Mouse (Mus musculus) T-helper 2 cell (primary cell): ENCODE results near the gene Tbc1d2b.

Experiments
- in situ Hi-C: fragments of 300-600 bp; cut with MboI, MseI; formaldehyde crosslinking; loops from one replicate; pipeline ENCODE4 v1.15.1; 2025; ENCODE audit warnings: high pct_unique_total_duplicates

The Tbc1d2b gene

DNA sequence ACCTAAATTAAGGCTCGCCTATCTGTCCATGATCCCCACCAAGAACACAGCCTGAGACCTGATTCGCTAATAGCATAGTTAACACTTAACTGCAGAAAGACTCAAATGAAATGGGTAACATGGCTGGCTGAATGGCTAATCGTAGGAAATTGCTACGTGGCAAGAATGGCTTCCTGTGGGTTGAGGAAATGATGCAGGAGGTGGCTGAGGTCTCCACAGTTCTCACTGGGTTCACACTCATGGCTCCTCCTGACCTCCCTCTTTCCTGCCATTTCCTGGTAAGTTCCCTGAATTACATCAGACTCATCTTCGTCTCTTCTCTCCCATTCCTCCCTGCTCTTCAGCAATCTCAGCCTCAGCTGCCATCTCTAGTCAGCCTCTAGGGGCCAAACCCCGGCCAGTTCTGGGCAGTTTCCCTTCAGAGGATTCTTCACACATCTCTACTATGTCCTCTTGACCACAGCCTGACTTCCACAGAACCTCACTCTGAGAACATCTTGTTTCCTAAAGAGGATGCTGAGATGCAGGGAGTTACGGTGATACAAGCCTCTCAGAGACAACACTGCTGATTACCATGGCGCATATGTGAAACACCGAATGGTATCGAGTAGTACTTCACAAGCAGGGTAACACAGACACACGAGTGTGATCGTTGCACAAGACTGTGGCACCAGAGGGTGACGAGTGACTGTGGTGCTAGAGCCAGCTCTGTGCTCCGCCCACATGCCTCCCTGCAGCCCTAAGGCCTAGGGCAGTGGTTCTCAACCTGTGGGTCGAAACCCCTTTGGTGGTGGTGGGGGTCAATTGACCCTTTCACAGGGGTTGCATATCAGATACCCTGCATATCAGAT is 26.1 kb downstream of the Tbc1d2b start:
- in situ Hi-C loops: loop anchor here (10.0 kb wide), 1 partner anchor 120 kb away; no protein-coding TSS in a partner anchor

GRCm38 (mm10) chr9:90242855-90243254 is 27.7 kb downstream of the Tbc1d2b start:
- in situ Hi-C loops: loop anchor here (10.0 kb wide), 1 partner anchor 118 kb away; no protein-coding TSS in a partner anchor

DNA sequence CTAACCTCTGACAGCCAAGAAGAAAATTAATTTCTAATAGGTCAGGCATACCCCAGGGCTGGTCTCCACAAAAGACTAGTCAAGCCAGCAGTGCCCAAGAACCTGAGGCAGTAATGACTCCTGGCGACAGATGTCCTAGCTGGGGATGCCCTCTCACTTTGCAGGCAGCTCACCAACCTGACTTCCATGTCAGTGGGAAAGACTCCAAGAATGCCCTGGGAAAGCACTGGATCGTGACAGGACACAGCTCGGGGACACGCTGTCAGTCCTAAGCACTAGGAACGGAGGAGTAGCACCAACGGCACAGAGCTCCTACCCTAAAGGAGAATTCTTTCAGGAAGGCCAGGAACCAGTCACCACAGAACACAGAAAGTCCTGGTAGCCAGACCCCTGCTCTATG is 28.3 kb downstream of the Tbc1d2b start:
- in situ Hi-C loops: loop anchor here (10.0 kb wide), 1 partner anchor 117 kb away; no protein-coding TSS in a partner anchor

DNA sequence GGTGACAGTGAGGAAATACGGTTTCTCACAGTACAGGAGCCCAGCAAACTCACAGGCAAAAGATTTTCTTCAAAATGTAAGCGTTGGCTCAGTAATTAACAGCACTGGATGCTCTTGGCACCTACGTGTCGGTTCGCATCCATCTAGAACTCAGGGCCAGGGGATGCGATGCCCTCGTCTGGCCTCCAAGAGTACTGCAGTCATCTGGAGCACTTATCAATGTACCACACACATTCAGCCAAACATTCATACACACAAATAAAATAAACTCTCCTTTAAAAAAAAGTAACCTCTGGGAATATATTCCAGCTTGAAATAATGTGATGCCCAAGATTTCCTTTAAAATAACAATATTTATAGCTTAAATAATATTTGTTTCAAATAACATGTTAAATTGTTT is 29.0 kb downstream of the Tbc1d2b start:
- in situ Hi-C loops: loop anchor here (10.0 kb wide), 1 partner anchor 117 kb away; no protein-coding TSS in a partner anchor

DNA sequence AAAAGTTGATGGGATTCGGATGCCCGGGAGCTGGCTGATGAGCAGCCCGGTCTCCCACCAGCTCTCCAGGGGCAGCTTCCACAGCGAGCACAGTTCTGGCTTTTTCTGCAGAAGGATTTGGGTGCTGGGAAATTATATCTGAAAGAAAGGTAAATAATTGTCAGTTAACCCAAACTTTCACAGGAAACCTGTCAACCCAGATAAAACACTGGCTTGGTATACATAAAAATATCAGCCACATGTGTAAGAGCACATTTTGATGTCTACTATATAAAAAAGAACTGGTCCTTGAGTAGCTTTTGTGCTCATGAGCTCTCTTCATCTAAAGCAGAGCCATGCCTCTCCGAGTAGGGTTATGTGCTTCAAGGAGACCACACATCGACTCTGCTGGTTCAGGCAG is 29.6 kb downstream of the Tbc1d2b start:
- in situ Hi-C loops: loop anchor here (10.0 kb wide), 1 partner anchor 116 kb away; no protein-coding TSS in a partner anchor

DNA sequence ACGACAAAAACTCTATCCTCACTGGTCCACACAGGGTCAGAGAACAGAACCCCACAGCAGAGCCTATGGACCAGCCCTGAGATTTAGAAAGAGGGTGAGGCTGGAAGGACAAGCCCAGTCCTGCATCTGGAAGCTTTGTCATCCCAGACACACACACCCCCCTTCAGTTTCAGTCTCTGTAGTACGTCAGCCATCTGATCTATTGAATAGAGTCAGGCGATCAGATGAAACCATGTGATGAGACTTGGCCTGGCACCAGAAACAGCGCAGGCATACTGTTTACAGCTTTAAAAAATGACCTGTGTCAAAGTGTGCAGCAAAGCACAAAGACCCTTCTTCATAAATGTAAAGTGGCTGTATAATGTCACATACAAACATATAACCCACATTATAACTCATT is 30.0 kb downstream of the Tbc1d2b start:
- in situ Hi-C loops: loop anchor here (10.0 kb wide), 1 partner anchor 116 kb away; no protein-coding TSS in a partner anchor

DNA sequence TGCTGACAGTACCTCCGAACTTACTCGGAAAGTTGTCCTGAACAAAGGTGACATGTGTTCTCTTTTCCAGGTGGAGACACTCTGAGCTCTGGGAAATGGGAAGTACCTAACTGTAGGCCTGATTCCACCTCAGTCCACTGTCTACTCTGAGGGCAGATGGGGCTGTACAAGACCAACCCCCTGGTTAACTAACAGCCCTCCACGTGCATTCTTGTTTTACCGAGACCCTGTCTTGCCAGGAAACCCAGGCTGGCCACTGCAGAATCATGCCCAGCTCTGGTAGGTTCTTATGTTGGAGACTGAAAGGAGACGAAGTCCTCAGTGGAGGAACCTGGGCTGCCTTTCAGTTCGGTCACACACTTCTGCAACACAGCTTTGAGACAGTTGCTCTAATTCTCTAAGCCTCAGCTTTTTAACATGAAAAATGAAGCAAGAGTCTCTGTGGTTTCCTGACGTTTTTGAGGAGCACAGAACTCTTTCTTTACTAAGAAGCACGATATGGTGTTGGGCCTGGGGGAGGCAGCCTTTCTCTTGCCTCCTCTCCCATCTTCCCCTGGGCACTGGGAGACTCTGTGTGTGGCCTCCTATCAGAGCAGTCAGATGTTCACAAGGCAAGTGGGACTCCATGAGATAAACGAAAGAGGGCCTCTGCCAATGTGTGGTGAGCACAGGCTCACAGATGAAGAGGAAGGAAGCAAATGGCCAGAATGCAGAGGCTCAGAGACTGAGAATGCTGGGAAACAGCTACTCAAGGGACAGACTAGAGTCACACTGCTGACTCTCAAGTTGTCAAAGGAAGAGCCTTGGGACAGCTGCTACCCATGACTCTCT is 33.2 kb downstream of the Tbc1d2b start:
- in situ Hi-C loops: no loop called here

GRCm38 (mm10) chr9:90236817-90237216 is 33.8 kb downstream of the Tbc1d2b start:
- in situ Hi-C loops: no loop called here

GRCm38 (mm10) chr9:90235258-90235882 is 35.2 kb downstream of the Tbc1d2b start:
- in situ Hi-C loops: no loop called here

DNA sequence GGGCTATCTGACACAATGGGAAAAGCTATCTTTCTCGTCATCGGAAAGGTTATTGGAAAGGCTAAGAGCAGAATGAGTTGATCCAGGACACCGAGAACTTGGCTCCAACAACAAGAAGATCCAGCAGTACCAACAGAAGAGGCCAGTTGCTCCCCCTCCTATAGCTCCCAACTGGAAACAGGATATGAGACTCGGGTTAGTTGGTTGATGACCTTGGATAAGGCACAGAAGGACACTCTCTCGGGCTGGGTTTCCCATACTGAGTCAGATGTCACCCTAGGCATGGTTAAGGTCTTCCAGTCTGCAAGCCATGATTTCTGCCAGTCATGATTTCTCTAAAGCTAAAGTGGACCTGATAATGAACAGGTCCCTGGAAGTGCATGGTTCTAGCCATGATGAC is 35.8 kb downstream of the Tbc1d2b start:
- in situ Hi-C loops: no loop called here

DNA sequence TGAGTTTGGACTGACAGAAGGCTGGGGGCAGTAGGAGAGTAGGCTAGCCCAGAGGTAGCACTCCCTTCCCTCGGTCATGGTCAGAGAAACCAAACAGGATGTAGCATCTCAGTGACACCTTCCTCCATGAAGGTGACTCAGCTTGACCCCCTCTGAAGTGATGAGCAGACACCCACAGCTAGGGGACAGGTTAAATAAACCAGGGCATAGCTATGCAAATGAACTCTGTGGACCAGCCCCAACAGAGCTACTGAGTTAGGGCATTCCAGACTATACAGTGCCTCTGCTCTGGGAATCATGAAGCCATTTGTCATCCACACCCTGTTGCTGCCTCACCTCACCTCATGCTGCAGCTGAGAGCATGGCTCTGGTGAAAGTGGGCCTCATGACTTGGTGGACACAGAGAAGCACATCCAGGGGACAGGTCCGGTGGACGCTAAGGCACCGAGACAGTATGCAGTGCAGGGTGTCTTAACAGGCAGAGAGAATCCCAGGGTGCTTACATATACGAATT is 36.6 kb downstream of the Tbc1d2b start:
- in situ Hi-C loops: no loop called here

GRCm38 (mm10) chr9:90232781-90233690 is 37.6 kb downstream of the Tbc1d2b start:
- in situ Hi-C loops: no loop called here

DNA sequence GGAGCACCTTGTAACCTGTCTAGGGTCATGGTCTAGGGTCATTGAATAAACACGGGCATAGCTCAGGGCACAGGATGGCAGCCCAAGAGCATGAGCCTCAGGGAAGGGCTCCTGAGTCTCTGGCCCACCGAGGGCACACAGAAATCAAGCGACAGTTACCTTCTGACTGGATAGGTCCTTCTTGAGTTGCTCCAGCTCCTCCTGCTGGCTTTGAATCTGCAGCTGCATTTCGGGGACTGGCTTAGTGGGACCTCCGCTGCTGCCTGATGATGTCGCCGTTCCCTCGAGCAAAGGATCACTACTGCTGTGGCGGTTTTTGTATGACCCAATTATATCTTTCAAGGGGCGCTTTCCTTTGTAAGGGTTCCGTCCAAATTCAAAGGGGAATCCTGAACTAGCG is 43.4 kb downstream of the Tbc1d2b start:
- in situ Hi-C loops: no loop called here

GRCm38 (mm10) chr9:90226742-90227096 is 43.9 kb downstream of the Tbc1d2b start:
- in situ Hi-C loops: no loop called here

GRCm38 (mm10) chr9:90226081-90226741 is 44.4 kb downstream of the Tbc1d2b start:
- in situ Hi-C loops: no loop called here

DNA sequence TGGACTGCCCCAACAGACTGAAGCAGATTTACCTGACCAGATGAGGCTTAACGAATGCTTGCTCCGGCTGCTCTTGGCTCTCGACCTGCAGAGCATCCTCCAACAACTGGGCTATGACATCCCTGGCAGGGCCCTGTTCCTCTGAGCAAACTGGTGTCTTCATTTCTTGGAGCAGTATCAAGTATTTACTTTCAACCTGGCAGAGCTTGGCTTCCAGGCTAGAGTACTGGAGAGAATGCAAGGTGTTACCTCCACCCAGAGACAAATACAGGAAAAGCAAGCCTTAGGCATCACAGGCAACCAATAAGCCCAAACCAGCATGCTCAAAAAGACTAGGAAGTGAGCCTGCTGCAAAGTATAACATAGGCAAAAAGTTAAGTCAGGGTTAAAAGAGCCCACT is 48.3 kb downstream of the Tbc1d2b start:
- in situ Hi-C loops: no loop called here

DNA sequence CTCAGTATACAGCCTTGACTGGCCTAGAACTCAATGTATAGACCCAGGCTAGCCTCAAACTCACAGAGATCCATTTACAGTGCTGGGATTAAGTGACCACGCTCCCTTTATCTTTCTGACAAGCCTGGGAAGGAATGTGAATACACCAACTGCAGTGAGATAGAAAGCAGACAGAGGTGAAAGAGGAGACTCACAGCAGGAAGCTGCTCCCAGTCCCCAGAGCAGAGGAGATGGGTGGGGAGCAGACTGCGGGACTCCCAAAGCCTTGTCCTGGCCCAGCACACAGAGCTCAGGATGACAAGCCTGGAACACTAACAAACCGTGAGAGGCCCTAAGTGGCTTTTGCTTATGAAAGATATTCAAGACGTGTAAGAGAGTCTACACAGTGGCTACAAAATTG is 53.1 kb downstream of the Tbc1d2b start:
- in situ Hi-C loops: no loop called here

DNA sequence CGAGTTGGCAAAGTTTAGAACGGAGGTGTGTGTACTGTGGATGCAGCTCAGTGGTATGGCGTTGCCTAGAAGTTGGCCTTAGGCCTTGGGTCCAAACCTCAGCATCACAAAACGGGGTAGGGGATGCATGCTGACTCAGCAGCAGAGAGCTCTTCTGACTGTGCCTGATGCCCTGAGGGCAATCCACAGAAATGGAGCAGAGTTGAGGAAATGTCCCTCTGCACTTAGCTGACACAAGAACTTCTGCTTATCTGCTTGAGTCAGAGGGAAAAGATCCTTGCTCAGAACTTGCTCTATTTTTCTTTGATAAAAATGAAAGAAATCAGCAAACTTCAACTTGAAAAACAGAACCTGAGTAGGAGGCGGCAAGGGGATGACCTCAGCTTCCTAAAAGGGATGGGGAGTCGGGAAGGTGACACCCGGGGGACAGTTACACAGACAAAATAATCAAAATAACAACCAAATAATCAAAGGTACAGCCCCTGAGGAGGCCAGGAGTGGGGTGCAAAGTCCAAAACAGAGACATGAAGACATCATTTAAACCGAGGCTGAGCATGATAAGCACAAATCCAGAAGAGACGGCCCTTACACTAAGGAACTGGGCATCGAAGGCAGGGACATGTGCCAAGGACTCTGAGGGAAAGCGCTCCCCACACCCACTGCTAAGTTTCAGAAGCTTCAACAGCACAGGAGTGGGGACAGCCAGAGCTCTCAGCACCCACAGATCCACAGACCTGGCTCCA is 54.2 kb downstream of the Tbc1d2b start:
- in situ Hi-C loops: no loop called here

DNA sequence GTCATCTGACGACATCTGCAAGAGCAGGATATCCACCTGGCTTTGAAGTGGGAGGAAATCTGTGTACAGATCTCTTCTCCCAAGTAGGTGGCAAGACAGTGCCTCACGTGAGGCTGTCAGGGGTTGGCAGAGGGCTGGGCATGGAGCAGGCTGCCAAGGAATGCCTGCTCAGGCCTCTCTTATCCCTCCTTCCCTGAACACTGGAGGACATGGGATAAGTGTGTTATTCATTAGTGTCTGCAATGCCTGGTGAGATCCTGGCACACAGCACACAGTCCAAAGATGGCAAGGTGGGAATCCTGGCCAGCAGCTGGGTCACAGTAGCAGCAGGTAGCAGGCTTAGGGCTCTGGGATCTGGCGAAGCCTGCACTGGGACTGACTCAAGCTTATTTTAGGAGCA is 57.5 kb downstream of the Tbc1d2b start:
- in situ Hi-C loops: no loop called here
